In the genomic region with DNA sequence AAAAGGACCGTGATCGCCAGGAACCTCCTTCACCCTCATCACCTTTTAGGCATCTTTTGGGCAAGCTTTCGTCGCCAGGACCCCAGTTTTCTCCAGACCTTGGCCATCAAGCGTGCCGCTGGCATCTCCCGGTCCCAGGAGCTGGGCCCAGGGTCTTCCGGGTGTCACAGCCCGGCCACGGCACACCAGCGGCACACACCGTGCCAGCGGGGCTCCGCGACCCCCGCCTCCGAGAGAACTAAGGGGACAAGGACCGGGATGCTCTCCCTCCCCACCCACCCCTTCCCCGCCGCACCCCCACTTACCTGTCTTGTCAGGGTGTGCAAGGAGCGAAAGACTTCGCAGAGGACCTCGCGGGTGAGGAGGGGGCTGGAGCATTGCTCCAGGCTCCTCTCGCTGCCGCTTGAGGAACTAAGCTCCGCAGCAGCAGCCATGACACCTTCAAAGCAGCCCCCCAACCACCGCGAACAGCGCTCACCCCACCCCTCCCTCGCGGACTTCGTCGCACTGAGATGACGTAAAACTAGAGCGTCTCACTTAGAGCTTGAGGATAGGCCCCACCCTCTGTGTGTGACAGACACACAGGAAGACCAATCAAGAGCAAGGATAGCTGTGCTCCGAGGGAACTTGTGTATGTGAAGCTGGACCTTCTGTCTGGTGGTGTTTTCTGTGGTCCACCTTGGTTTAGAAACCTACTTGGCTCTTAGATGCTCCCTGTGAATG, we compare ENCODE assay signal across 8 mouse cellular contexts. TPM values are rescaled to one million over a fixed set of nuclear protein-coding genes. Genes with fewer than 3 reads are reported as not detected.
DNase-seq lines count a peak whose midpoint lies in the region; ATAC-seq and TF ChIP-seq lines count a peak whose summit lies in the region.

A gene (minus strand): TSS at position 528 of the 723 bp plus-strand sequence.

- under 1% methylated on average over 37 of the region's 37 CpGs for WGBS in forebrain, embryonic 10.5 days
- WGBS in heart, embryonic 15.5 days = under 1% methylated on average over 37 of the region's 37 CpGs
- WGBS in liver, embryonic 14.5 days (ENCODE audit: insufficient replicate concordance) = under 1% methylated on average over 36 of the region's 37 CpGs
- WGBS in neural tube, embryonic 11.5 days = under 1% methylated on average over 35 of the region's 37 CpGs
- under 1% methylated on average over 36 of the region's 37 CpGs for WGBS in stomach, postnatal 0 days

- H3K27ac ChIP-seq in forebrain, embryonic 10.5 days = peak within 1 kb of the TSS; percentile 94
- peak within 1 kb of the TSS; percentile 58 for H3K27ac ChIP-seq in heart, embryonic 15.5 days
- H3K27ac ChIP-seq in liver, embryonic 14.5 days = no peak within 1 kb of the TSS
- peak within 1 kb of the TSS; percentile 63; the same call in 1 of the 2 replicates for H3K27ac ChIP-seq in neural tube, embryonic 11.5 days (ENCODE audit: low read depth, low read length)
- peak within 1 kb of the TSS; percentile 61 for H3K27ac ChIP-seq in stomach, postnatal 0 days (replicated peaks)

- peak within 1 kb of the TSS; percentile 83 for H3K9ac ChIP-seq in heart, embryonic 15.5 days
- peak within 1 kb of the TSS; percentile 88 for H3K9ac ChIP-seq in liver, embryonic 14.5 days (replicated peaks)
- H3K9ac ChIP-seq in neural tube, embryonic 11.5 days (ENCODE audit: low read length) = peak within 1 kb of the TSS; percentile 89
- peak within 1 kb of the TSS; percentile 96 for H3K9ac ChIP-seq in stomach, postnatal 0 days (ENCODE audit: low read length)

- H3K27me3 ChIP-seq in forebrain, embryonic 10.5 days (ENCODE audit: poor library complexity, severe bottlenecking) = no peaks in the 10 kb centered on the region
- no peaks in the 10 kb centered on the region for H3K27me3 ChIP-seq in heart, embryonic 15.5 days
- no peaks in the 10 kb centered on the region for H3K27me3 ChIP-seq in liver, embryonic 14.5 days (ENCODE audit: control insufficient read depth, insufficient read depth, low read length)
- H3K27me3 ChIP-seq in neural tube, embryonic 11.5 days (ENCODE audit: control insufficient read depth, insufficient read depth, low read length) = no peaks in the 10 kb centered on the region
- H3K27me3 ChIP-seq in stomach, postnatal 0 days (ENCODE audit: control insufficient read depth, insufficient read depth, low read length) = no peaks in the 10 kb centered on the region

- ATAC-seq in heart, embryonic 15.5 days (replicated peaks; ENCODE audit: insufficient number of reproducible peaks, insufficient read depth, low FRiP score, low read depth) = peak; percentile 98
- peak; percentile 100 for ATAC-seq in liver, embryonic 14.5 days (ENCODE audit: insufficient read depth)
- peak; percentile 100 for ATAC-seq in neural tube, embryonic 11.5 days (ENCODE audit: insufficient read depth, low FRiP score, low TSS enrichment)
- peak; percentile 100 for ATAC-seq in stomach, postnatal 0 days (ENCODE audit: low FRiP score, low TSS enrichment)

- H3K4me2 ChIP-seq in heart, embryonic 15.5 days = peak within 1 kb of the TSS; percentile 58
- H3K4me2 ChIP-seq in liver, embryonic 14.5 days (ENCODE audit: low read depth) = peak within 1 kb of the TSS; percentile 70
- H3K4me2 ChIP-seq in neural tube, embryonic 11.5 days (ENCODE audit: low read depth) = peak within 1 kb of the TSS; percentile 47
- H3K4me2 ChIP-seq in stomach, postnatal 0 days (replicated peaks; ENCODE audit: low read depth) = peak within 1 kb of the TSS; percentile 66

- no peaks in the 10 kb centered on the region for H3K36me3 ChIP-seq in forebrain, embryonic 10.5 days (replicated peaks)
- no peaks in the 10 kb centered on the region for H3K36me3 ChIP-seq in heart, embryonic 15.5 days
- no peaks in the 10 kb centered on the region for H3K36me3 ChIP-seq in liver, embryonic 14.5 days (replicated peaks; ENCODE audit: control insufficient read depth, insufficient read depth, low read depth)
- H3K36me3 ChIP-seq in neural tube, embryonic 11.5 days (ENCODE audit: control insufficient read depth, insufficient read depth, low read length) = no peaks in the 10 kb centered on the region
- no peaks in the 10 kb centered on the region for H3K36me3 ChIP-seq in stomach, postnatal 0 days (ENCODE audit: control insufficient read depth, insufficient read depth, low read length)

- no peak for TF ChIP-seq CTCF in liver, embryonic 14.5 days (IDR thresholded peaks at IDR 0.05; ENCODE audit: low read depth)
- no peak for TF ChIP-seq CTCF in stomach, postnatal 0 days (IDR thresholded peaks at IDR 0.05; ENCODE audit: low read depth)

- no peaks in the 10 kb centered on the region for H3K9me3 ChIP-seq in forebrain, embryonic 10.5 days
- H3K9me3 ChIP-seq in heart, embryonic 15.5 days (replicated peaks) = no peaks in the 10 kb centered on the region
- no peaks in the 10 kb centered on the region for H3K9me3 ChIP-seq in liver, embryonic 14.5 days (ENCODE audit: control insufficient read depth, low read length)
- no peaks in the 10 kb centered on the region for H3K9me3 ChIP-seq in neural tube, embryonic 11.5 days (ENCODE audit: control insufficient read depth, low read length)
- no peaks in the 10 kb centered on the region for H3K9me3 ChIP-seq in stomach, postnatal 0 days (ENCODE audit: control insufficient read depth, low read length)

- peak within 1 kb of the TSS; percentile 95 for H3K4me3 ChIP-seq in forebrain, embryonic 10.5 days
- H3K4me3 ChIP-seq in heart, embryonic 15.5 days = peak within 1 kb of the TSS; percentile 90
- peak within 1 kb of the TSS; percentile 78 to 89 for H3K4me3 ChIP-seq in liver, embryonic 14.5 days (ENCODE audit: insufficient read depth in 1 of 2, low read depth in 2 of 2, low read length in 2 of 2)
- peak within 1 kb of the TSS; percentile 92 for H3K4me3 ChIP-seq in neural tube, embryonic 11.5 days (ENCODE audit: low read depth, low read length)
- peak within 1 kb of the TSS; percentile 95 for H3K4me3 ChIP-seq in stomach, postnatal 0 days (ENCODE audit: low read depth, low read length)

- H3K4me1 ChIP-seq in forebrain, embryonic 10.5 days = peaks cover 14% of the 10 kb centered on the region
- no peaks in the 10 kb centered on the region for H3K4me1 ChIP-seq in heart, embryonic 15.5 days (replicated peaks)
- no peaks in the 10 kb centered on the region for H3K4me1 ChIP-seq in liver, embryonic 14.5 days (replicated peaks; ENCODE audit: control insufficient read depth in 2 of 2, insufficient read depth in 2 of 2, low read length in 1 of 2)
- H3K4me1 ChIP-seq in neural tube, embryonic 11.5 days (ENCODE audit: control insufficient read depth, insufficient read depth, low read length) = no peaks in the 10 kb centered on the region
- H3K4me1 ChIP-seq in stomach, postnatal 0 days (replicated peaks; ENCODE audit: control insufficient read depth, insufficient read depth) = no peaks in the 10 kb centered on the region

- peak; percentile 96 to 98 for DNase-seq in CD8-positive naive resting alpha-beta T cell, adult 2 months (ENCODE audit: low read depth in 2 of 2, low spot score in 2 of 2)
- peak; percentile 97 for DNase-seq in c-Kit-positive CD71-negative TER-119-negative erythroid progenitor cells, embryonic 14.5 days (ENCODE audit: low read depth)
- DNase-seq in forebrain, embryonic 10.5 days (ENCODE audit: extremely low spot score, low spot score) = peak; percentile 98
- DNase-seq in kidney, postnatal 25 days = peak; percentile 97 to 99
- peak; percentile 95 to 96 (median 95) for DNase-seq in liver, embryonic 14.5 days (ENCODE audit: low read depth in 3 of 3, low spot score in 3 of 3)
- DNase-seq in neural tube, embryonic 11.5 days (ENCODE audit: low spot score) = peak; percentile 97
- DNase-seq in stomach, postnatal 0 days (ENCODE audit: low spot score) = peak; percentile 95

- no peak for TF ChIP-seq EP300 in liver, embryonic 14.5 days (IDR thresholded peaks at IDR 0.05; ENCODE audit: low read depth)
- no peak for TF ChIP-seq EP300 in stomach, postnatal 0 days (optimal IDR thresholded peaks at IDR 0.05)

RNA-seq across cellular contexts. Expression of the gene that starts here (rescaled TPM):
- polyA plus RNA-seq in forebrain, embryonic 10.5 days (2016; fragmentation: Nextera tagmentation; extraction: Ambion mirVana) = 64.1 and 65.7 TPM in 2 replicates
- polyA plus RNA-seq in heart, embryonic 15.5 days (2015; fragmentation: Nextera tagmentation; extraction: Ambion mirVana) = 20.4 and 24.5 TPM in 2 replicates
- polyA plus RNA-seq in liver, embryonic 14.5 days (2012; rRNA removed) = 5.2 and 6.9 TPM in 2 replicates
- 7.5 and 7.8 TPM in 2 replicates for polyA plus RNA-seq in liver, embryonic 14.5 days (2014; fragmentation: Nextera tagmentation; extraction: Ambion mirVana)
- 43.0 and 43.2 TPM in 2 replicates for polyA plus RNA-seq in neural tube, embryonic 11.5 days (2014; fragmentation: Nextera tagmentation; extraction: Ambion mirVana)
- polyA plus RNA-seq in stomach, postnatal 0 days (2015; fragmentation: Nextera tagmentation; extraction: Ambion mirVana) = 18.6 and 19.9 TPM in 2 replicates
